Mouse (Mus musculus) lung, embryonic 16.5 days (tissue): Measurements from ENCODE around the gene Rab22a. TPM values are rescaled to one million over a fixed set of nuclear protein-coding genes. Genes with fewer than 3 reads are reported as not detected.

Source experiments
- ATAC-seq: fragments of 200-750 bp; cut with Nextera tagmentation; 2 replicates; pipeline ENCODE4 v1.8.0; 2017; ENCODE audit warnings: low read depth, mild to moderate bottlenecking, moderate library complexity
- H3K27ac ChIP-seq: fragments of 300-500 bp; sonication (generic); 2 replicates; pipeline ENCODE4 v1.5.1; 2014; ENCODE audit warnings: mild to moderate bottlenecking, control low read depth, low read length
- H3K27me3 ChIP-seq: fragments of 300-500 bp; sonication (generic); 2 replicates; pipeline ENCODE4 v1.6.1; 2014; ENCODE audit warnings: low read depth, low read length, mixed read lengths; ENCODE audit not compliant: control insufficient read depth, insufficient read depth
- H3K36me3 ChIP-seq: fragments of 300-500 bp; sonication (generic); 2 replicates; pipeline ENCODE4 v1.6.1; 2014; ENCODE audit warnings: low read length; ENCODE audit not compliant: control insufficient read depth, insufficient read depth
- H3K4me1 ChIP-seq: fragments of 300-500 bp; sonication (generic); replicated peaks from 2 replicates; pipeline ENCODE4 v1.6.1; 2014; ENCODE audit warnings: low read length, mixed read lengths; ENCODE audit not compliant: control insufficient read depth, insufficient read depth
- H3K4me2 ChIP-seq: fragments of 300-500 bp; sonication (generic); 2 replicates; pipeline ENCODE4 v1.6.1; 2014; ENCODE audit warnings: low read depth, low read length, control low read depth
- H3K4me3 ChIP-seq: fragments of 300-500 bp; sonication (generic); 2 replicates; pipeline ENCODE4 v1.5.1; 2014; ENCODE audit warnings: mild to moderate bottlenecking, low read length, control low read depth
- H3K9ac ChIP-seq: fragments of 300-500 bp; sonication (generic); 2 replicates; pipeline ENCODE4 v1.6.1; 2014; ENCODE audit warnings: low read length, control low read depth
- H3K9me3 ChIP-seq: fragments of 300-500 bp; sonication (generic); 2 replicates; pipeline ENCODE4 v1.6.1; 2016; ENCODE audit warnings: low read length; ENCODE audit not compliant: control insufficient read depth
- WGBS: fragments of 180-500 bp; shearing (Covaris S2); extraction: QIAGEN DNeasy Blood & Tissue Kit; methylation state at CpG from one replicate; pipeline ENCODE4 v1.1.7; 2014; 5-methylcytosine and 5-hydroxymethylcytosine counted together
- polyA plus RNA-seq: library from polyadenylated mRNA; unstranded; fragments of >200 nt; fragmentation: Nextera tagmentation; extraction: Ambion mirVana; gene quantifications from 2 replicates; pipeline ENCODE4 v1.2.1, GENCODE M21; 2015

Rab22a gene
- polyA plus RNA-seq, 1 experiment from 2014 or later = 34.1 TPM

- no peak for ATAC-seq
- peaks cover 10% of the 10 kb centered on the region; the same call in 1 of the 2 replicates for H3K4me1 ChIP-seq
- H3K9ac ChIP-seq = no peak overlapping the region
- no peaks in the 10 kb centered on the region for H3K27me3 ChIP-seq
- H3K4me2 ChIP-seq = 0 out of 2 replicates have a peak overlapping the region, but pooled peaks have one; percentile 22
- no peak overlapping the region for H3K27ac ChIP-seq
- H3K4me3 ChIP-seq = 0 out of 2 replicates have a peak overlapping the region, but pooled peaks have one; percentile 10
- H3K36me3 ChIP-seq = no peaks in the 10 kb centered on the region
- WGBS = 28% methylated on average over 14 of the region's 14 CpGs
- no peaks in the 10 kb centered on the region for H3K9me3 ChIP-seq
These were observed 64.8 kb downstream of the Rab22a start for GRCm38 (mm10) chr2:173724382-173724781.

GRCm38 (mm10) chr2:173724940-173725807, 65.6 kb downstream of the Rab22a start:
- WGBS = 49% methylated on average over 15 of the region's 15 CpGs

GRCm38 (mm10) chr2:173725819-173726218, 66.3 kb downstream of the Rab22a start:
- no peak overlapping the region for H3K4me2 ChIP-seq
- 86% methylated on average over 4 of the region's 4 CpGs for WGBS
- H3K9me3 ChIP-seq = no peaks in the 10 kb centered on the region
- no peak overlapping the region for H3K4me3 ChIP-seq
- no peak for ATAC-seq
- H3K36me3 ChIP-seq = no peaks in the 10 kb centered on the region
- H3K9ac ChIP-seq = no peak overlapping the region
- peaks cover 10% of the 10 kb centered on the region; the same call in 1 of the 2 replicates for H3K4me1 ChIP-seq
- no peak overlapping the region for H3K27ac ChIP-seq
- H3K27me3 ChIP-seq = no peaks in the 10 kb centered on the region

More at GRCm38 (mm10) chr2:173724940-173725807, 65.6 kb downstream of the Rab22a start:
- Histone ChIP-seq H3K9me3 (no peaks in the 10 kb centered on the region), H3K4me3 (no peak overlapping the region), H3K27me3 (no peaks in the 10 kb centered on the region), H3K4me1 (peaks cover 10% of the 10 kb centered on the region; the same call in 1 of the 2 replicates), H3K9ac (no peak overlapping the region), H3K36me3 (no peaks in the 10 kb centered on the region), H3K27ac (no peak overlapping the region), H3K4me2 (no peak overlapping the region)
- ATAC-seq = no peak

GRCm38 (mm10) chr2:173730444-173730966, 70.9 kb downstream of the Rab22a start:
- H3K27ac ChIP-seq = no peak overlapping the region
- H3K4me3 ChIP-seq = no peak overlapping the region
- no peaks in the 10 kb centered on the region for H3K4me1 ChIP-seq
- no peaks in the 10 kb centered on the region for H3K36me3 ChIP-seq
- no peaks in the 10 kb centered on the region for H3K9me3 ChIP-seq
- no peaks in the 10 kb centered on the region; the same call in 1 of the 2 replicates for H3K27me3 ChIP-seq
- ATAC-seq = 0 out of 2 replicates have a peak, but pooled peaks have one; percentile 26
- H3K9ac ChIP-seq = no peak overlapping the region
- no peak overlapping the region for H3K4me2 ChIP-seq
- WGBS = 14% methylated on average over 9 of the region's 9 CpGs

GRCm38 (mm10) chr2:173734426-173734825, 74.9 kb downstream of the Rab22a start:
- H3K4me3 ChIP-seq = no peak overlapping the region
- H3K27me3 ChIP-seq = no peaks in the 10 kb centered on the region; the same call in 1 of the 2 replicates
- ATAC-seq = no peak
- WGBS = 65% methylated on average over 2 of the region's 2 CpGs
- H3K4me1 ChIP-seq = peaks cover 11% of the 10 kb centered on the region
- H3K9ac ChIP-seq = no peak overlapping the region
- no peaks in the 10 kb centered on the region; the same call in 1 of the 2 replicates for H3K36me3 ChIP-seq
- H3K4me2 ChIP-seq = no peak overlapping the region
- no peak overlapping the region for H3K27ac ChIP-seq
- H3K9me3 ChIP-seq = no peaks in the 10 kb centered on the region

- Histone ChIP-seq H3K4me1 (peaks cover 14% of the 10 kb centered on the region), H3K9me3 (no peaks in the 10 kb centered on the region), H3K36me3 (no peaks in the 10 kb centered on the region; the same call in 1 of the 2 replicates), H3K4me3 (peak within 1 kb of the TSS; percentile 90), H3K27ac (peak within 1 kb of the TSS; percentile 55), H3K4me2 (peak within 1 kb of the TSS; percentile 82), H3K27me3 (no peaks in the 10 kb centered on the region; the same call in 1 of the 2 replicates), H3K9ac (peak within 1 kb of the TSS; percentile 91)
- peak; percentile 99 for ATAC-seq
- WGBS = under 1% methylated on average over 70 of the region's 70 CpGs
These were observed 77.8 kb downstream of the Rab22a start, which contains the start of gene Vapb for GRCm38 (mm10) chr2:173737222-173737989. Gene Vapb (plus strand): TSS chr2:173737511.

GRCm38 (mm10) chr2:173738232-173738631, 78.7 kb downstream of the Rab22a start:
- H3K4me3 ChIP-seq = peak overlapping the region; percentile 90
- H3K27me3 ChIP-seq = no peaks in the 10 kb centered on the region
- H3K27ac ChIP-seq = no peak overlapping the region
- peaks cover 14% of the 10 kb centered on the region for H3K4me1 ChIP-seq
- peak overlapping the region; percentile 91 for H3K9ac ChIP-seq
- WGBS = 78% methylated on average over 9 of the region's 9 CpGs
- peak overlapping the region; percentile 82 for H3K4me2 ChIP-seq
- no peaks in the 10 kb centered on the region; the same call in 1 of the 2 replicates for H3K36me3 ChIP-seq
- no peak for ATAC-seq
- H3K9me3 ChIP-seq = no peaks in the 10 kb centered on the region

- Histone ChIP-seq H3K9ac (no peak overlapping the region), H3K9me3 (no peaks in the 10 kb centered on the region), H3K4me2 (no peak overlapping the region), H3K36me3 (no peaks in the 10 kb centered on the region; the same call in 1 of the 2 replicates), H3K27ac (no peak overlapping the region), H3K27me3 (no peaks in the 10 kb centered on the region), H3K4me3 (no peak overlapping the region), H3K4me1 (peaks cover 14% of the 10 kb centered on the region)
- ATAC-seq = no peak
- WGBS = 83% methylated on average over 7 of the region's 7 CpGs
These were observed 79.5 kb downstream of the Rab22a start for GRCm38 (mm10) chr2:173739107-173739506.
